Mouse (Mus musculus) myocyte (in vitro differentiated cells): ENCODE measurements around the gene Vdac2.

Source experiments
- E2F4 ChIP-seq: IDR thresholded peaks from one replicate; pipeline ENCODE4 v1.6.1; 2011; ENCODE audit warnings: mild to moderate bottlenecking, control low read depth, moderate library complexity; ENCODE audit not compliant: insufficient read depth
- POLR2A ChIP-seq: IDR thresholded peaks from one replicate; pipeline ENCODE4 v1.6.1; 2011; ENCODE audit warnings: low read depth, mild to moderate bottlenecking, control low read depth, moderate library complexity; ENCODE audit not compliant: insufficient read length
- POLR2AphosphoS2 ChIP-seq: IDR thresholded peaks from one replicate; pipeline ENCODE4 v1.6.1; 2011; ENCODE audit warnings: low read depth, control low read depth; ENCODE audit not compliant: insufficient read length
- TCF12 ChIP-seq: IDR thresholded peaks from one replicate; pipeline ENCODE4 v1.6.1; 2011; ENCODE audit warnings: mild to moderate bottlenecking, control low read depth; ENCODE audit not compliant: poor library complexity, insufficient read depth, severe bottlenecking
- USF1 ChIP-seq: IDR thresholded peaks from one replicate; pipeline ENCODE4 v1.6.1; 2011; ENCODE audit warnings: low read depth, mild to moderate bottlenecking, control low read depth, moderate library complexity

- TF ChIP-seq POLR2A: no peak
- TF ChIP-seq USF1: no peak
- TF ChIP-seq E2F4: no peak
- no peak for TF ChIP-seq TCF12
- no peak for TF ChIP-seq POLR2AphosphoS2
Observed at GRCm38 (mm10) chr14:21813216-21813615, 11.8 kb upstream of the Vdac2 start.
